Mouse (Mus musculus) heart, postnatal 4 days (tissue): ENCODE data around the gene Grk2. TPM values are rescaled to one million over a fixed set of nuclear protein-coding genes. Genes with fewer than 3 reads are reported as not detected.
A peak's percentile ranks its signal among the peaks of the same experiment; 100 is the strongest.

Source experiments
- DNase-seq: peaks from one replicate; pipeline ENCODE4 v3.0.0; 2021
- total RNA-seq, 2 experiments: library from RNA; stranded (reverse); gene quantifications; 2 replicates each; pipeline ENCODE4 v1.2.3; 2021

Gene Grk2
- 10 to 100 TPM; 46.2 to 54.0 TPM for total RNA-seq

DNA sequence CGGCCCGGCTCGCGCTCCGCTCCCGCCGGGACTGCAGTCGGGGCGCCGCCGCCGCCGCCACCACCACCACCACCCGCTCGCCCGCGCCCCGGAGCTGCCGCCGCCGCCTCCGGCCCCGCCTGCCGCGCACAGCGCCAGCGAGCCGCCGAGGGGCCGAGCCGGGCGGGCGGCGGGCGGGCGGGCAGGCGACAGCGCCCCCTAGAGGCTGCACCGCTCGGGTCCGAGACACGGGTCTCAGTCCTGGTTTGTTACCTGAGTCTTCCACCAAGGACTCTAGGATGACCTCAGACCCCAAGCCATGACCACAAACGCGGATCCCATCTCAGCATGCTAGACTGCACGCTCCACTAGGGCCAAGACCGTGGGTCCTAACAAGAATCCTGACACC is at the start of gene Grk2:
Gene Grk2 (minus strand): TSS at position 33 of the 388 bp plus-strand sequence.
- DNase-seq, result peak; percentile 88

- DNase-seq, result no peak
Measured at GRCm38 (mm10) chr19:4349455-4349854, 43.4 kb upstream of the Grk2 start.

- no peak for DNase-seq
Measured at GRCm38 (mm10) chr19:4346479-4346878, 40.5 kb upstream of the Grk2 start.

DNA sequence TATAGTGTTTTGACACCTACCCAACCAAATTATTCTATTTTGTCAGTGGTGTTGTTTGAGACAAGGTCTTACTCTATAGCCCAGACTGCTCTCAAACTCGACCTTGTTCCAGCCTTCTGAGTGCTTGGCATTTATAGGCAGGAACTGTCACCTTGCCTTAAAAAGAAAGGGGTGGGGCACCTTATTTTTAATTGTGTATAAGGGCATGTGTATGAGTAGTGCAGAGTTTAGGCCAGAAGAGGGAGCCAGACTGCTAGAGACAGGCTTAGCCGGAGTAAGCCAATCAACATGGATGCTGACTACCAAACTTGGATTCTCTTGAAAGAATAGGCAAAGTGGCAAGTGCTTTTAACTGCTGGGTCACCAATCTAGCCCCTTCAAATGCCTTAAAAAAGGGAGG is 32.1 kb upstream of the Grk2 start:
- peak; percentile 74 for DNase-seq

GRCm38 (mm10) chr19:4333791-4334190 is 27.8 kb upstream of the Grk2 start:
- peak; percentile 96 for DNase-seq

DNA sequence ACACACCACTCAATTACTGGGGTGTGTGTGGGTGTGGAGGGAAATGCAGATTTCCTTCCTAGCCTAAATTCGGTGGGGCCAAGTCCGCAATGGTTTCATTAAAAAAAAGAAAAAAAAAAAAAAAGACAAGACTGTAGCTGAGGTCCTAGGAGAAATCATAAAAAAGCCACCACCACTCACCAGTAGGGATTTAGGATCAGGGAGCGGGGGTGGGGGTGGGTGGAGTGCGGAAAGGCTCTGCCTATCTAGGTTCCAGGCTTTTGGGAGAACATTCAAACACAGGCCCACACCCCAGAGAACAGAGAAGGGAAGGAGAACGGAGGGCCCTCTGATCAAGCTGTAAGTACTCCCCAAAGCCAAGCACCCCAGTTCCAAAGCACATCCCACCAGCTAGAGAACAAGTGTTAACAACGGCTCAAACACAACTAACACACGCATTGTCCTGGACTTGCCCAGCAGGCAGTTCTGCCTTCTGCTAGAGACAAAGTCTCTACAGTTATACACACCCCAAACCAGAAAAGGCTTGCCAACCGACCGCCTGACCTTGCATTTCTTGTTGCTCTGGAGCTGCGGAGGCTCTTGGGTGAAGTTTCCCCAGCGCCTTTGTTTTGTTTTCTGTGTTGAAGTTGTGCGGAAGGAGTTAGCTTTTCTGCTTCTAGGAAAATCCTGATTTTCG is 27.2 kb upstream of the Grk2 start:
- DNase-seq, result peak; percentile 41

- DNase-seq, result peak; percentile 56
Measured at GRCm38 (mm10) chr19:4332653-4333052, 26.6 kb upstream of the Grk2 start.

DNA sequence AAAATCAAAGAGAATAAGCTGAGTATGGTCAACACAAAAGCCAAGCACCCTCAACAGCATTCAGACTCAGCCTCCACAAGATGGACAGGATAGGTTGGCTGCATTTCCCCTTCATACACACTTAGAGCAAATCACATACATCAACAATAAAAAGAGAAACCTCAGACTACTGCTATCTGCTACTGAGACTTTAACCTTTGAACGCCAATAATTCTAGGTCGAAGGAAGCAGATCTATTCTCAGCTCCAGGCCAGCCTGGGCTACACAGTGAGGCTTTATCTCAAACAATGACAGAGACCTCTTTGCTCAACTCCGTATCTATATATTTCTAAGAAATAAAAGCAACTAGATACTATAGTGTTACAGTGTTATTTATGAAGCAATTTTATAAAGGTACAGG is 25.3 kb upstream of the Grk2 start:
- DNase-seq, result no peak

GRCm38 (mm10) chr19:4330603-4331002 is 24.6 kb upstream of the Grk2 start:
- DNase-seq, result no peak

DNA sequence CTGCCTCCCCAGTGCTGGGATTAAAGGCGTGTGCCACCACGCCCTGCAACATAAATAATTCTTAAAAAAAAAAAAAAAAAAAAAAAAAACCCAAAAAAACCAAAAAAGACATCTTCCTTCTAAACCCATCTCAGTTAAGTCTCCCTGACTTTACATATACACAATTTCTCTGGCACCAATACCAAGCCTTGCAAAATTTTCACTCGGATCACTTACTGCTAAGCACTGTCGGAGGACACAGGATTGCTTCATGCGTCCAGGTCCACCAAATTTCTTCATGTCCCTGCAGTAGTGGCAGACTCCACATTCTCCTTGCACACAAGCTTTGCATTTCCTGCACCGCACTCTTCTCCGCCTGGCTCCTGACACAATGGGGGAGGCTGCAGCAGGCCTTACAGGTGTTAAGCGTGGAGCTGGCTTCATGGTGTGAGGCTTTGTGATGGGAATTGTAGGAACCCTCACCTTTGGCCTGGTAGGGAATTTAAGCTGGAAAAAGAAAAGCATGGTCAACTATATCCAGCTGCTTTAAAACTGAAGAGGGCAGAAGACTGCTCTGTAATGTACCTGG is 22.8 kb upstream of the Grk2 start:
- DNase-seq, result no peak

GRCm38 (mm10) chr19:4326881-4327280 is 20.9 kb upstream of the Grk2 start:
- no peak for DNase-seq

DNA sequence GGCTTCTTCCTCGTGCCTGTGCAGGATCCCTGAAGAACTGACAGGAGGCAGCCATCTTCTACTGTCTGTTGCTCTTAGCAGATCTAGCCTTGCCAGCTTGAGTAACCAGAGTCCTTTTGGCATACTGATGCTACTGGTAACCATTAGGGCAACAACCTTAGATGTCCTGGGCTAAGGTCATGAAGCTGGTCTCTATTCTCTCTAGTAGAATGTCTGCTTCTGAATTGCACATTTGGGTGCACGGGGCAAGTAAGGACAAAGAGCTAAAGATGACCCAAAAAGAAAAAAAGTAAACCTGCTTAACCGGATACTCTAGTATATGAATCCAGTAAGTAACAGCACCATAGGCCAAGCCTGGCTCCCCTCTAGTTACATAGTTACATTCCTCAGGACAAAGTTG is 20.1 kb upstream of the Grk2 start:
- no peak for DNase-seq

GRCm38 (mm10) chr19:4322134-4322533 is 16.1 kb upstream of the Grk2 start:
- no peak for DNase-seq

DNA sequence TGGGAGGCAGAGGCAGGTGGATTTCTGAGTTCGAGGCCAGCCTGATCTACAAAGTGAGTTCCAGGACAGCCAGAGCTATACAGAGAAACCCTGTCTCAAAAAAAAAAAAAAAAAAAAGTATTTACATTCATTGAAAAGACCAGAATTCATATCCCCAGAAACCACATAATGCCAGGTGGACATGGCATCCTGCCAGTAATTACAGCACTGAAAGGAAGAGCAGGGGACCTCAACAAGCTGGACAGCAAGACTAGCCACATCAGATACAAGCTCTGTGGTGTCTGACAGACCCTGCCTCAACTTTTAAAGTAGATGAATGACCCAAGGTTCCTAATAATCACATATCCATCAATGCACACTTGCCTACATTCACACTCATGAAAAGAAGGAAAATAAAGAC is 15.6 kb upstream of the Grk2 start:
- DNase-seq, result no peak

DNA sequence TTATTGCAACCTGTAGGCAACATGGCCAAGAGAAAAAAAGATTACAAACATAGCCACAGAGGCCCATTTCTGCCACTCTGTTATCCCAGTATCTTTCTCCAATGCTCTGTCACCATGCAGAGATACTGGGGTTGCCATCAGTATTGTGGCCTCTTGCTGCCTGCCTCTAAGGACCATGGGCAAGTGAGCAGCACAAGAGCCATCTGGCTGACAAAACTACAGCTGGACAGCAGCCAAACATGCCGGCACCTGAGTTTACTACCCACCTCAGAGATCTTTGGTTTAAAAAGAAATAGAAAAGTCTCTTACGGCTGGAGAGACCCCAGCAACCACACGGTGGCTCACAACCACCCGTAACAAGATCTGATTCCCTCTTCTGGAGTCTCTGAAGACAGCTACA is 13.2 kb upstream of the Grk2 start:
- DNase-seq, result no peak

DNA sequence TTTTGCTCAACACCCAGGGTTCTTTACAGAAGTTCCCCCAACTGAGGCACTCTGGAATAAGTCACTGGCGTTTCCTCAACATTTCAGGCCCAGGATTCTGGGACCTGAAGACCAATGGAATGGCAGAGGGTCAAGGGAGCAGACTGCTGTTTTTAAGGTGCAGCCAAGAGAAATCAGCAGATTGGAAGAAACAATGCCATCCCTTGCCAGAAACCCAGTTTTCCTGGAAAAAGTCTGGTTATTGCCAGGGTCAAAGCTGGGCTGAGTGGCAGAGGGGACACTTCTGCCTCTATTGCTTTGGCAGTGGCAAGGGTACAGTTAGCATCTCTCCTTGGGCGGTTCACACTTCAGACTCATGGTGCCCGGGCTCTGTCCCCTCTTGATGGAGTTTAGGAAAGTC is 11.2 kb upstream of the Grk2 start:
- DNase-seq, result no peak

DNA sequence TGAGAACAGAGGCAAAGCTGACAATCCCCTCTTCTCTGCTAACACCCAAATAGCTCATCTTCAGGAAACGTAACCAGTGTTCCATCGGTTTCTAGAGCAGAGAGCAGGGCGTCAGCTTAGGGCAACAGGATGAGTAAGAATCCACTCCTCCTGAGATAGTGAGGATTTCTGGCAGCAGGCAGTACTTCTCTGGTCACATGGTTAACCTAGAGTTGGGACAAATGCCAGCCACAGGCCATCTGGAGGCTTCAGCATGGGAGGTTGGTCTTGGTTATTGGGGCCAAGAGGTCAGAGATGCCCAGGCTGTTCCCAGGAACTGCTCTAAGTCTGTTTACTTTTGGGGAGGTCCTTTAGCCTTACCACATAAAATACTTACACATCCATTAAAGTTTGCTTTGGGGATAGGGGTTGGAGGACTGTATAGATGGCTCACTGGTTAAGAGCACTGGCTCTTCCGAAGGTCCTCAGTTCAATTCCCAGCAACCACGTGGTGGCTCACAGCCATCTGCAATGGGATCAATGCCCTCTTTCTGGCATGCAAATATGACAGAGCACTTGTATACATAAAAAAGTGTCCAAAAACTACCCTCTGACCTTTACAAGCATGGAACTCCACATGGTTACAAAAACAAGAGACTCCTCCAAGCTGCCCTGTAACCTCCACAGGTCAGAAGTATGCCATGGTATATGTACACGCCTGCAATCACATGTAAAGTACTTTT is 9.4 kb upstream of the Grk2 start:
- peak; percentile 74 for DNase-seq

DNA sequence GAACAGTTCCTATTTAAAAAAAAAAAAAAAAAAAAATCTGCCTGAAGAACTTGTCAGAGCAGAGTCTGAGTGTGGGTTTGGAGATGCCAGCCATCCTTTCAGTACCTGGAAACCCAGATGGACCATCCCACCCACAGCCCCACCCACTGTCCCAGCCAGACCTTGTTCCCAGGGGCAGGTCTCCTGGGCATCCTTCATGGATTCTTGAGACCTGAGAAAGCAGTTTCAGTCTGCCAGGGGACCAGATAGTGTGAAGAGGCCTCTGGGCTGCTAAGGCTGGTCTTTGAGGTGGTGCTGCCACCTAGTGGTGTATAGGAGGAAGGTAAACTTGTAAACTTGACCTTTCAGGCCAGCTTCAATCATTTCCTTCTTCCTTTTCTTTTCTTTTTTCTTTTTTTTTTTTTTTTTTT is 3.8 kb upstream of the Grk2 start:
- DNase-seq, result peak; percentile 70

DNA sequence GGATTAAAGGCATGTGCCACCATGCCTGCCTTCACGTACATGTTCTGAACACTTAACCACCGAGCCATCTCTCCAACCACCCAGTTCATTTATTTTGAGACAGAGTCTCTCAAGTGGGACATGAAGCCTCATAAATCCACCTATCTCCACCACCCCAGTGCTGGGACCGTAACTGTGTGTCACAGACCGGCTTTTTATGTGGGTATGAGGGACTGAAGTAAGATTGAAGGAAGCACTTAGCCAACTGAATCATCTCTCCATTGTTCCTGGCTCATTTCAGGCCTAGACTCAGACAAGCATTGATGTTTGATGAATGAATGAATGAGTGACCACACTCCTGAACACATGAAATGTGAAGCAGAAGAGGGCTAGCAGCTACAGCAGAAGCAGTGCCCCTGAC is 3.3 kb upstream of the Grk2 start:
- DNase-seq, result no peak

- DNase-seq, result peak; percentile 57
Measured at GRCm38 (mm10) chr19:4305491-4306189, 382 bp downstream of the Grk2 start.

DNA sequence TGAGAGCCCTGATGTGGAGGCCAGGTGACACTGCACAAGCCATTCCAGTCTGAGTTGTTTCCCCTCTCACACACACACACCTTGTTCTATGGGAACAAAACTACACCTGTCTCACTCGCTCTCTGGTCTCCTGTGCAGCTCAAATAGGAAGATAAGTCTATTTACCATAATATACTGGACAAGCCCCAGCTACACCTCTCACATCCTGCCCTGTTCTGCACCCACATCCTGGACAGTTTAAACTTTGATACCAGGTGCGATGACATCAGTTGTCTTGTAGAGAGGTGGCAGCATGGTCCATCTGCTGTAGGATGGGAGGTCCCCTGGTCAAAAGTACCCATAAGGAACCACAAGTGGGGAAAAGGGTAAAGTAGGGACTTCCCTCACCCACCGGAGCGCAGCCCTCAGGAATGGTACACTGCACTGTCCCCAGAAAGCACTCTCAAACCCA is 1.1 kb downstream of the Grk2 start:
- no peak for DNase-seq

GRCm38 (mm10) chr19:4304251-4304821 is 1.7 kb downstream of the Grk2 start:
- DNase-seq, result no peak

GRCm38 (mm10) chr19:4303640-4303995 is 2.4 kb downstream of the Grk2 start:
- DNase-seq, result no peak
